Mouse (Mus musculus) small intestine, adult 2 months (tissue): Measurements from ENCODE around the gene Dync1i1. TPM values are rescaled to one million over a fixed set of nuclear protein-coding genes. Genes with fewer than 3 reads are reported as not detected.

ENCODE experiments used
- H3K27ac ChIP-seq: fragments of 200-500 bp; 2 replicates; pipeline ENCODE4 v1.5.1; 2012; ENCODE audit warnings: low read depth, low read length, control low read depth, inconsistent platforms; ENCODE audit not compliant: insufficient read depth
- H3K27me3 ChIP-seq: fragments of 200-500 bp; 2 replicates; pipeline ENCODE4 v1.6.1; 2012; ENCODE audit warnings: mild to moderate bottlenecking, moderate library complexity, low read length, inconsistent platforms; ENCODE audit not compliant: control insufficient read depth, insufficient read depth
- H3K36me3 ChIP-seq: fragments of 200-500 bp; 2 replicates; pipeline ENCODE4 v1.6.1; 2012; ENCODE audit warnings: mild to moderate bottlenecking, low read length, control low read depth, inconsistent platforms; ENCODE audit not compliant: control insufficient read depth, insufficient read depth
- H3K4me1 ChIP-seq: fragments of 200-500 bp; 2 replicates; pipeline ENCODE4 v1.6.1; 2012; ENCODE audit warnings: low read length, inconsistent platforms, mixed read lengths; ENCODE audit not compliant: control insufficient read depth, insufficient read depth, insufficient read length
- H3K4me3 ChIP-seq: fragments of 200-500 bp; 2 replicates; pipeline ENCODE4 v1.5.1; 2012; ENCODE audit warnings: low read depth, mild to moderate bottlenecking, control low read depth, inconsistent platforms, low read length, moderate library complexity
- CTCF ChIP-seq: fragments of 200-500 bp; IDR thresholded peaks from 2 replicates; pipeline ENCODE4 v1.5.1; 2012; ENCODE audit warnings: low read depth, mild to moderate bottlenecking, control low read depth, inconsistent platforms, low read length, moderate library complexity, mixed read lengths; ENCODE audit not compliant: insufficient replicate concordance, insufficient read length; ENCODE audit errors: extremely low read depth
- POLR2A ChIP-seq: fragments of 200-500 bp; IDR thresholded peaks from 2 replicates; pipeline ENCODE4 v1.6.1; 2012; ENCODE audit warnings: low read depth, mild to moderate bottlenecking, control low read depth, inconsistent platforms, low read length, moderate library complexity
- WGBS: fragments of 180-500 bp; shearing (Covaris S2); methylation state at CpG from one replicate; pipeline ENCODE4 v1.1.7; 2018; 5-methylcytosine and 5-hydroxymethylcytosine counted together
- polyA plus RNA-seq: library from polyadenylated mRNA; depleted of rRNA; stranded (reverse); fragments of >200 nt; gene quantifications from 2 replicates; pipeline ENCODE4 v1.2.3, GENCODE M21; 2012

Dync1i1 gene
- polyA plus RNA-seq, 1 experiment: 0.25 TPM

DNA sequence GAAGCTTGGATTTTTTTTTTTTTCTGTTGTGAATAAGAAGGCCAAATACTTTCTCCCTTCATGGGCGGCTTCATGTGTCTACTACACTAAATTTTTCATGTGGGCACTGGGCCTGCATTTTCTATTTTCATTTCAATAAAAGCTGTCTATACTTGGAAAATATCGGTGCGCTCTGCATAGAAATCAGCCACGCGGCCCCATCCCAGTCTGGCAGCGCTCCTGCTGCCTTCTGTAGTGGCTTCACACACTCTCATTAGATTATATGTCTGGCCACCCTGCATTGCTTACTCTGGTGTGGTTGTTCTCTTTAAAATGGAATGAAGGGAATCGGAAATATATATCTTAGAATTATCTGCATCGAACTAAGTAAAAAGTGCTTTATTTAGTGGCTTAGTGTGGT lies 204.7 kb downstream of the Dync1i1 start:
- H3K27me3 ChIP-seq: no peaks in the 10 kb centered on the region; the same call in 1 of the 2 replicates
- TF ChIP-seq CTCF (no peak), POLR2A (no peak)
- H3K4me3 ChIP-seq: no peak overlapping the region
- no peaks in the 10 kb centered on the region for H3K4me1 ChIP-seq
- H3K27ac ChIP-seq: no peak overlapping the region
- no peaks in the 10 kb centered on the region for H3K36me3 ChIP-seq
- 91% methylated on average over 8 of the region's 8 CpGs for WGBS

DNA sequence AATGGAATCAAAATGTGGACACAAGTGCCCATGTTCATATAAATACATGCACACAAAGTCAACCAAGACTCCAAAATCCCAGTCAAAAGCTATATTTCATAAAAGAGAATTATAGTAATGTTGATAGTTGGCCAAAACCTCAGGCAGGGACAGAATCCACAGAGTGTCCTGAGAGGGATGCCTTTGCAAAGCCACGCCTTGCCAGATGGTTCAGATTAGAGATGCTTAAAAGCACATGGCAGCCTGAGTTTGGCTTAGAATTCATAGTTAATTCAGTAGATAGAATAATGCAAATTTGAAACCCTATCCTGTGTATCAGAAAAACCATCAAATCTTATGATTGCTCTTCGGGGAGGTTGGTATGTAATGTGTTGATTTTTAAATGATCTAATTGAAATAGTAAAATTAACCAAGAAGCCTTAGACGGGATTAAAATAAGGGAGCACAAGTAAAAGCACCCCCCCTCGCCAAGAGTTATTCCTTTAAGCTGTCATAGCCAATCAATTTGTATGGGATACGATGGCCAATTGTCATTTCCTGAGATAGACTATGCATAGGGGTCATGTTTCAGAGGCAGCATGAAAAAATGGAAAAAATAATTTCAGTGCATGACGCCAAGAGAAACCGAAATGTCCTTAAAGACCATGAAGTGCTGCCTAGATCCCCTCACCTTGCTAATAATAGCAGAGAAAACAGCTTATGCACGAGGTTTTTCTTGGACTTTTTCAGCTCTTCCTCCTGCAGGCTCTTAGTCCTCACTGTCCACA lies 210.3 kb downstream of the Dync1i1 start:
- TF ChIP-seq POLR2A (no peak), CTCF (no peak)

DNA sequence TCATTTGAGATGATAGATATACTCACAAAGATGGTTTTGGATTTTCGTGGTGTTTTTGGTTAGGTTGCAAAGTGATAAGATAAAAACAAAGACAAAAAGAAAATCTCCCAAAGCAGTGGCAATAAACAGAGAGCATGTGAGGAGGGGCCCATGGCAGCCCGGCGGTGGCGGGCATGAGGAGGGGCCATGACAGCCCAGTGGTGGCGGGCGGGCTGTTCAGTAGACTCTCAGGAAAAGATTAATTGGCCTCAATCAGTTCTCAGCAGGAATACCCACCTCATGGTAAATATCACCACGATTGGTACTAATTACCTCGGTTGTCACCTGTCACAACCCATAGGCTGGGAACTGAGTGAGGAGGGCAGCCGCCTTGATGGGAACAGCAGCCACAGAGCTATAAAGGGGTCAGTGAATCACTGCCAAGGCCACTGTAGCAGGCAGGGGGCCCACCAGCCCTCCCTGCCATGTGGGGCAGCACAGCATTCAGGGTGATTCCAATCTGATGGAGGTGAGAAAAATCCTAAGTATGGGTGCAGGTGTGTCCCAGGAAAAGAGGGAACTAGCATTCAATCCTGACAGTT lies 224.5 kb downstream of the Dync1i1 start:
- Histone ChIP-seq H3K4me3 (no peak overlapping the region), H3K36me3 (no peaks in the 10 kb centered on the region), H3K27ac (no peak overlapping the region), H3K27me3 (no peaks in the 10 kb centered on the region), H3K4me1 (no peaks in the 10 kb centered on the region)
- TF ChIP-seq POLR2A (no peak), CTCF (no peak)
- WGBS: 56% methylated on average over 9 of the region's 9 CpGs

More for the DNA sequence above, 210.3 kb downstream of the Dync1i1 start:
- 84% methylated on average over 8 of the region's 8 CpGs for WGBS
- Histone ChIP-seq H3K27ac (no peak overlapping the region), H3K4me1 (no peaks in the 10 kb centered on the region), H3K4me3 (no peak overlapping the region), H3K27me3 (no peaks in the 10 kb centered on the region; the same call in 1 of the 2 replicates), H3K36me3 (no peaks in the 10 kb centered on the region)

DNA sequence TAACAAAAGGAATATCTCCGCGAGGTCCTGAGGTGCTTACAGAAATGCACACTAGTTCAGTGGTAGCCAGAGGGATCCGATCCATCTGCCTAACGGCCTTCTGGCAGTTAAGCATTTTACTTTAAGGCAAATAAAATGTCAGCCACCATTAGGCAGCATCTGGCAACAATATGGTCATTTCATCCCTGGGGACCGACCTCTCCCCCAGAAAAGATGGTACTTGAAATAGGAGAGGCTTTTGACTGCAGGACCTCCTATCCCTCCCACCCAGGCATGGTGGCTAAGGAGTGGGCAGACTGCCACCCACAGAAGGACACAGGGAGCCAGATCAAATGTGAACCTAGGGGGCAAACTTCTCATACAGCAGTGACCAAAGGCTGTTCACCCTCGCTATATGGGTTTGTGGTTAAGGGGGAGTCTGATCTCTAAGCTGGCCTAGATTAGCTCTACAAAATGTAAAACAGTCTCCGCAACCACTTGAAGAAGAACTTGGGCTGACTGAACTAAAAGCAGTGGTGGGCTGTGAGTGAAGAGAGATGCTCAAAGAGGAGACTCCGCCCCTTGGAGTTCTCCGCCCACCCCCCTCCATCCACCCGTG lies 231.0 kb downstream of the Dync1i1 start:
- no peaks in the 10 kb centered on the region for H3K4me1 ChIP-seq
- TF ChIP-seq POLR2A: no peak
- no peak for TF ChIP-seq CTCF
- no peak overlapping the region for H3K4me3 ChIP-seq
- no peaks in the 10 kb centered on the region for H3K27me3 ChIP-seq
- no peak overlapping the region for H3K27ac ChIP-seq
- no peaks in the 10 kb centered on the region for H3K36me3 ChIP-seq
- WGBS: 77% methylated on average over 10 of the region's 10 CpGs

DNA sequence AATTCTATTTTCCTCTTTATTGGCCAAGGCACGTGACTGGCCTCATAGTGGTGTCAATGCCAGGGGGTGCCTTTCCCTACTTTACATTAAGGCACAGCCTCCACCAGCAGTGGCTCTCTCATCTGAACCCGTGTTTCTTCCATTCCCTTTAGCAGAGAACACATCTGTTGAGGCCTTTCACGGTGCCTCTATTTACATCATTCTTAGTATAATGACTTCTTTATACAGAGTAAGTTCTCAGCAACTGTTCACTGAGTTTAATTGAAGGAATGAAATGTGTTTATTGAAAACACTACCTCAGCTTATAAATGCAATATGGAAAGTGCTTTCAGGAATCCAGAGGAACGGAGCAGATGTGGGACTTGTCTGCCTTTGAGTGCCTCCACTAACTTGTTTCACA lies 235.3 kb downstream of the Dync1i1 start:
- WGBS: 76% methylated on average over 4 of the region's 4 CpGs
- H3K4me1 ChIP-seq: no peaks in the 10 kb centered on the region
- no peaks in the 10 kb centered on the region for H3K36me3 ChIP-seq
- no peak for TF ChIP-seq POLR2A
- no peak for TF ChIP-seq CTCF
- no peak overlapping the region for H3K4me3 ChIP-seq
- H3K27me3 ChIP-seq: no peaks in the 10 kb centered on the region
- no peak overlapping the region for H3K27ac ChIP-seq

DNA sequence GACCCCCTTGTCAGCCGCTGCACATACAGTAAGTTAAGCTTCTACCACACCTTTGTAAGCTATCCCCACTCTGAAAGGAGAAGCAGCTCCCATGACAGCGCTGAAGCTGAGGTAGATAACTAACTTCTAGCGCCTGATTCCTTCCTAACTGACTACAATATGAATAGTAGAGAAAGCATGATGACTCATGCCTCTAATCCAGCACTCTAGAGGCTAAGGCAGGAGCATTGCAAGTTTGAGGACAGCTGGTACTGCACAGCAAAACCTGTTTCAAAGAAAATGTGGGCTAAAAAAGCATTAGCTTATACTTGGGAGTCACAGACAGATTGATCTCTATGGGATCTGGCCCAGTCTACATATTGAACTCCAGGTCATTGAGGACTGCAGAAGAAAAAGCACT lies 236.5 kb downstream of the Dync1i1 start:
- Histone ChIP-seq H3K4me1 (no peaks in the 10 kb centered on the region), H3K27ac (no peak overlapping the region), H3K27me3 (no peaks in the 10 kb centered on the region), H3K4me3 (no peak overlapping the region), H3K36me3 (no peaks in the 10 kb centered on the region)
- 89% methylated on average over 3 of the region's 3 CpGs for WGBS
- no peak for TF ChIP-seq POLR2A
- no peak for TF ChIP-seq CTCF

DNA sequence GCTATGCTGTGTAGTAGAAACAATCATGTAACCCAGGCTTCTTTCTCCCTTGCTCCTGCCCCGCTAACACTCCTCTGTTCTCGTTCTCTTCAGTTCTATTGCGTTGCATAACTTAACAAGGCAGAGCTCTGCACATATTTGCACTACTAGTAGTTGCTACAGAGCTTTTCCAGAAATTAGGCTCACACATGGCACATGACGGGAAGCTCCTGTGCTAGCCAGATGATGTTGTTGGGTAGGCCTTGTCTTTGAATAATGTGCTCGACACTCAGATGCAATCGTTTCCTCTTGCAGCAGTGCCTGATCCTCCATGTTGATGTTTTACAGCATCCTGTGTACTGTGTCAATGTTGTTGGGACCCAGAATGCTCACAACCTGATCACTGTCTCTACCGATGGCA lies 240.9 kb downstream of the Dync1i1 start:
- Histone ChIP-seq H3K4me1 (no peaks in the 10 kb centered on the region), H3K27me3 (no peaks in the 10 kb centered on the region), H3K36me3 (no peaks in the 10 kb centered on the region), H3K4me3 (no peak overlapping the region), H3K27ac (no peak overlapping the region)
- 95% methylated on average over 7 of the region's 7 CpGs for WGBS
- TF ChIP-seq POLR2A (no peak), CTCF (no peak)
